Mouse (Mus musculus) mouse trophoblast stem cell (cell line): Measurements from ENCODE around the gene Bcl2l1.

ENCODE experiments used
- in situ Hi-C, 2 experiments: fragments of 300-500 bp; cut with MseI, MboI; formaldehyde crosslinking; loops; 2 replicates in 1 of 2; 3 replicates in 1 of 2; pipeline ENCODE4 v1.15.1; 2025

The Bcl2l1 gene

GRCm38 (mm10) chr2:152824438-152825167, 6.9 kb downstream of the Bcl2l1 start:
- in situ Hi-C loops, result no loop called here

DNA sequence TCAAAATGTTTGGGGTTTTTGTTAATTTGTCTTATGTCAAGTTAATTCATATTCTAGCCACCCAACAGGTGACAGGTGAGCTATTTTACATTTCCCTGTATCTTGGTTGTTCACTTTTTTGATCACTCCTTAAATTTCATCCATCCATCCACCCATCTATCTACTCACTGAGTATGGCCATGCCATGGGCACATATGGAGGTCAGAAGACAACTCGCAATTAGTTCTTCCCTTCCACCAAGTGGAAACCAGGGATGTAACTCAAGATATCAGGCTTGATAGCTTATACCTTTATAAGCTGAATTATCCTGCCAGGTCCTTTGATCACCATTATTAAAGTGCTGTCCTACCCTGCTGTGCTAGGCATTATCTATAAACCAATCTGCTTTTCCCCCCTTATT, 7.8 kb downstream of the Bcl2l1 start:
- in situ Hi-C loops, result no loop called here

DNA sequence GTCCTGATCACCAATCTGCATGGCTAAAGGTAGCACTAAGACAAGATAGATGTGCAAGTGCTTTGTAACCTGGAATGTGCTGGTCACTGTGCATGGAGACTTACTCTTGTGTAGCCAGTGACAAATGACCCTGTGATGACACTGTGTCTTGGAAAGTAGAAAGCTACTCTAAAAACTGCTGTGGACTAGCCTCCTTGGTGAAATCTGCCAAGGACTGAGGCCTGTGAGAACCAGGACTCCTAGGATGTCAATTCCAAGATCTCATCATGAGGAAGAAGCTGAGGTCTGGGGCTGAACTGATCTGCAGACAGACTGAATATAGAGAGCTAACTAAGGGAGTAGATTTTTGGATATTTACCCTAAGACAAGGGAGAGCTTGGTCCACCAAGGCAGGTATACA, 10.0 kb downstream of the Bcl2l1 start:
- in situ Hi-C loops, result no loop called here

GRCm38 (mm10) chr2:152821023-152821422, 10.5 kb downstream of the Bcl2l1 start:
- in situ Hi-C loops, result no loop called here

- in situ Hi-C loops, result no loop called here
Observed at GRCm38 (mm10) chr2:152820369-152820768, 11.2 kb downstream of the Bcl2l1 start.

DNA sequence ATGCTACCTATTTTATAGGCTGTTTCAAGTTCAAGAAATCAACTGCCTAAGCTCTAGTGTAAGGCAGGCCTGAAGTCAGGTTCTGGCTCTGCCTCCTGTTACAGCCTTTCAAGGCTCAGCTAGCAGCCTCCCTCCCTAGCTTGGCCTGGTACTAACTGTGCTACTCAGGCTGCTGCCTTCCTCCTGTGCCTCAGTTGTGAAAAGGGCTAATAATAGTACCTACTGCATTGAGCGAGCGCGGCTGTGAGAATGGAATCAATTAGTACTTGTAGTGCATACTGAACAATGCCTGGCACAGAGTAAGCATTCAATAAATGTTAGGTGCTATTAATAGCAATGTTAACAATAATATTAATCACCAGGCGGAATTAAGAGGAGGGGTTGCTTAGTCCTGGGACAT, 11.6 kb downstream of the Bcl2l1 start:
- in situ Hi-C loops, result no loop called here

GRCm38 (mm10) chr2:152819097-152819624, 12.4 kb downstream of the Bcl2l1 start:
- in situ Hi-C loops, result no loop called here

DNA sequence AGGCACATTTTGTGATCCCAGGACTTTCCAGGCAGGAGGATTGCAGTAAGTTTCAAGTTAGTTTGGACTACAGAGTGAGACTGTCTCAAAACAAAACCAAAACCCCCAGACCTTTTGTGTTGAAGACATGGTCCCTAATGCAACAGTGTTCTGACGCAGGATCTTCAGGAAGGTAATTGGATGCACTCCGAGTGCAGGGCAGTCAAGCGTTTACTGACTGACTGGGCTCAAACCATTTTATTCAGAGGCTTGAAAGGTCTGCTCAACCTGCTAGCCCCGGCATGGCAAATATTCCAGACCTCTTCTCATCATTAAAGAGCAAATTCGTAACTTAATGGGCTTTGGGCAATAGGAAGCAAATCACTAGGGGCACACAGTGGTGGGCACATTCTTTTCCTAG, 12.8 kb downstream of the Bcl2l1 start:
- in situ Hi-C loops, result no loop called here

- in situ Hi-C loops, result no loop called here
Observed at GRCm38 (mm10) chr2:152817596-152818291, 13.8 kb downstream of the Bcl2l1 start.

GRCm38 (mm10) chr2:152816657-152817348, 14.7 kb downstream of the Bcl2l1 start:
- in situ Hi-C loops, result no loop called here

DNA sequence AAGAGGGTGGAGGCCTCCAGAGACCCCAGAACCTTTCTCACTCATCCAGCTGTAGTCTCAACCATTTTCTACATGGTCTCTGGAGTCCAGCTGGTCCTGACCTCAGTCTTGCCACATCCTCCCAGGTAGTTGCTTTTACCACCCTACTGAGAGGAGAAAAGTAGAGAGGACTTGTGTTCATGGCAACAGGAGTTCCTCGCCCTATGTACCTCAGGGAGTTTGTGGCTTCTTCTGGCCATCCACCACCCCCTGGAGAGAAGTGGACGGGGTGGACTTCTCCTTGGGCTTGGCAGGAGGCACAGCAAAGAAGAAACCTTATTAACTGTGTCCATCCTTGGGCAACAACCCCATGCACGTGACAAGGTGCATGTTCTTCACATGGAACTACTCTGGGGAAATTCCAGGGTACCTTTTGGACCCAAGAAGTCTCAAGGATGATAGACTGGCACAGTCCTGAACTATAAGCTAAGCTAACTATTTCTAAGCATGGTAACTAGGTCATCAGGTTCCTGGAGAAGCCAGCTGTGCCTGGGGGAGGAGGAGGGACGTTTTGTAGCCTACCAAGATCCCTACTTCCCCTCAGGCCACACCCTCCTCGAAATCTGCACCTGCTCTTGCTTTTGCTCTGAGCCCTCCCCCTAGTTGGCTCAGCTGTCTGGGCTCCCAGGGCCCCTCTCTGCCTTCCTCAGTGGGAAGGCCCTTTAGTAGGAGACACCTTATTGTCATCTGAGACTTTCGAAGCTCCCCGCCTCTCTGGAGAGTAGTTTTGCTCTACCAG, 15.5 kb downstream of the Bcl2l1 start:
- in situ Hi-C loops, result no loop called here

DNA sequence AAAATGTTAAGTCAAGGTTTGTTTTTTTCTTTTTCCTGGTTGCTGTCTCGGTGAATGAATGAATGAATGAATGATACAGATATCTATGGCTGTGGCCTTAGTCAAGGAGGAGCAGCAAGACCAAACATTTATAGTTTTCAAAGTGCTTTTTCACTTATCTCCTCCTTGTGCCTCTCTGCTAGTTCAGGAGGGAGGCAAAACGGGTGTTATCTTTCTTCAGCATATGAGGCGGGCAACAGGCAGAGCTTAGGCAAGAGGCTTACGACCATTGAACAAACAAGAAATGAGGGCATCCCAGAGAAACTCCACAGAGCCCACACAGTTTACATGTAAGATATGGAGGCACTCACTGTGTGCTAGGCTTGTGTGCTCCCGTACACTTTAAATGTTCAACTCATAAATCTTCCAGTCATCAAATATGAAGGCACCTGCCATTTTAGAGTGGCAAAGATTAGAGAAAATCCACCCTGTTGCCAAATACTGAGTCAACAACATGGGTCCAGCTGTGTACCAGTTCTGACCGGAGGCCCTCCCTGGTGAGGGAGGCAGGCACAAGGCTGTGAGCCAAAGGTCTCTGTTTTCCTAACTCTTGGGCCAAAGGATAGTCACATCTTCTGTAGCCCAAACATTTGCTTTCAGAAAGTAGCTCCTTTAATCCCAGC, 17.2 kb downstream of the Bcl2l1 start:
- in situ Hi-C loops, result no loop called here

DNA sequence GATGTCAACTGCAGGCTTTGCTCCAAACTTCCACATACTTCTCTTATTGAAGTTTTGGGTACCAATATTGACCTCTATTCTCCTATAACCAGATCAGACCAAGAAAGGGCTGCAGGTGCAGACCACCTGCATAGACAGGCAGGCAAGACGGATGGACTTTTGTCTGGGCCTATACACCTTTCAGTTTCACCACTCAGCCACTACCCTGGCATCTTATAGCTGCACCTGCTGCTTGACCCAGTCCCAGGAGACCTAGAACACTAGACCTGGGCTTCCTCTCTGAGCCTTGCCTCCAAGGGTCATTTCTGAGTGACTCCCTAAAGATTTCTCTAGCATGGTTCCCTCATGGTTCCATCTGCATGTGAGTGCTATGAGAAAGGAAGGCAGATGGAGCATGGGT, 18.3 kb downstream of the Bcl2l1 start:
- in situ Hi-C loops, result no loop called here

DNA sequence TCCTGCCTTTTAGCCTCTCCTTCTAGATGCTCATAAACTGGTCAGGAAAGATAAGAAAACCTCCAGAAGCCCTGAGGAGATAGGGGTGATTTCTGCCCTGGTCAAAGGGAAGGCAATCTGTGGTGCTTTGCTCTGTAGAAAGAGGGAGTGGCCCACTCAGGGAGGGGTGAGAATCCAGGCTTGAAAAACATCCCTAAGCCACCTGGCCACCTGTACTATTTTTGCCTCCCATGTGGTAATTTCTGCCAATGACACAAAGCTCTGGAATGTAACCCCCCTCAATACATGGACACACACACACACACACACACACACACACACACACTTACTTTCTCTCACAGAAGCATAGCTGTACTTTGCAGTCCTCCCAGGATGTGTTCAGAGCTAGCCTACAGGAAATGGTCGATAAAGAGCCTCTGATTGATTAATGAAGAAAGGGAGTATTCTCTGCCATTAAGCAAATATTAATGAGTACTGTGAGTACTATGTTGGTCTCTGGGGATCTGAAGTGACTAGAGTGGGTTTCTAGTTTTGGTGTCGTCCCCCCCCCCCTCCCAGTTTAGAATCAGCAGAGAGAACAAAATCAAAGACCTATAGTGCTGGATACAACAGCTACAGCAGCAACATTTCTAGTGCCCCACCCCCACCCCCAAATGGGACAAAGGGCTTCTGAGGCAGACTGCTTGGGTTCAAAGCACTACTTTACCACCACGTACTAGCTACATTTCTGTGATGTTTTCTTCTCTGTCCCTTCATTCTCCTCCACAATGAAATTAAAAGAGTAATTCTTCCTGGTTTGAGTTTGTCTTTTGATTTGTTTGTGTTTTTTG, 20.0 kb downstream of the Bcl2l1 start:
- in situ Hi-C loops, result no loop called here

GRCm38 (mm10) chr2:152810158-152810941, 21.2 kb downstream of the Bcl2l1 start:
- in situ Hi-C loops, result no loop called here

DNA sequence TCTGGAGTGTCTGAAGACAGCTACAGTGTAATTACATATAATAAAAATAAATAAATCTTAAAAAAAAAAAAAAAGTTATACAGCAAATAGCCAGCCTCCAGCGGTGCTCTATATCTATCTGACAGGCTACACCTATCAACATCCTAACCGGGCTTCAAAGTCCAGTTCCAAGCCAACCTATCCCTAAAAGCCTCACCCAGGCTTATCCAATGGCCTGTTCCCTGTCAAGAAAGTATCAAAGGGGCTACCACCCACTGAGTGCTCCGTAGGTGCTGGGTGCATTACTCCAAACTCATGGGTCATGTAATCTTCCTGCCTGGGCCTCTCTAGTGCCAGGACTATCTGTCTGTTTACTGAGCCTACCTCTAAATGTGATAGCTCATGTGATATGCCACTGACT, 23.4 kb downstream of the Bcl2l1 start:
- in situ Hi-C loops, result no loop called here

DNA sequence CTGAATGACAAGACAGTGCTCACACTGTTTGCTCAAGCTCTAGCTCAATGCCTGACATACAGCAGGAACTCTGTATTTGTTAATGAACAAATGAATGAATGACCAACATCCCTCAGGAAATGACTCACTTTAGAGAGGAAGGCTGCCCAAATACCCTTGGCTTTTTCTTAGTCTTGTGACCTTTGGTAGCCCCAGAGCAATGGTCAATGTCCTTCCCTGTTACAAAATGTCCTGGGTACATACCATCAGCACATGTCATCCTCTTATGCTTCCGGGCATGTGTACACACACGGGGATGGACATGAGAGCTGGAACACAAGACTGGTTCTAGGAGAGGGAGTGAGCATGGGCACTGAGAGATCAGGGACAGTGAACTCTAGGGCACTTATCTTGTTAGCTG, 25.5 kb downstream of the Bcl2l1 start:
- in situ Hi-C loops, result no loop called here

DNA sequence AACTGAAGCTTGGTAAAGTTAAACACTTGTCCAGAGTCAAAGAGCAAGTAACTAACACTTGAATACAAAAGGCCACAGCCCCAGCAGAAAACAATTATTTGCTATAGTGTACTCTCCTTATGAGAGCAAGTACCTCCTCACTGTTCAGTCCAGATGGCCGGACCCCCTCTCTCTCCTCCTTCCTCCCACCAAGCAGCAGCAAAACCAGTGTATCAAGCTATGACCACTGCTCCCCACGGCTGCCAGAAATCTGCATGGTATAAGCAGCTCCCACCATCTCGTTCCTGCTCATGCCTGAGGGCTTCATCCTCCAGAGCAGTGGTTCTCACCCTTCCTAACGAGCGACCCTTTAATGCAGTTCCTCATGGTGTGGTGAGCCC, 26.4 kb downstream of the Bcl2l1 start:
- in situ Hi-C loops, result no loop called here

DNA sequence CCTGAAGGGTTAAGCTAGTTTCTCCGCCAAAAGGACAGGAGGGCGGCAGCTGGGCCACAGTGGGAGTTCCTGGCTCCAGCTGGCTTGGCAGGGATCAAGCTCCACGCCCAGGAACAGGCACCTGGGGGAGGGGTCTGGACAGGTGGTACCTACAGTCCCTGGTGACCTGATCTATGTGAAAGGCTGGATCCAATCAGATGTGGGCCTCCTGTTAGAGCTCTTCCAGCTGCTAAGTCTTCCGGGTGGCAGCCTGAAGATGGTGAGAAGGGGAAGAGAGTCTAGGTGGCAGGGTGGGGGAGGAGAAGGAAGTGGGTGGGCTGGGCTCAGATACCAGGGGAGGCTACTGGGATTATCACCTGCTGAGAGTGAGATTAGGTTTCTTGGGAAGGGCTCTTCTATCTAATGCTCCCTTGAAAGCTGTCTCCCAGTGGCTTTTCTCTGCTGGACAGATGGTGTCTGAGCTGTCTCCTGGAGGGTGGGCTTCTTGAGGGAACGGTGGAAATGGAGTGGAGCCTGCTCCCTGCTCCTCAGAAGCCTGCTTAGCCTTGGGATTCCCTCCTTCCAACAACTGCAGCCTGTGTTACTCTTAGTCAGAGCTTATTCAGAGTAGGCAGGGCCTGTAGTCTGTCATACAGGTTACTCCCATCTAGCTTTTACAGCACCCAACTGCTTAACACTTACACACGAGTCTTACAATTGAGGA, 27.0 kb downstream of the Bcl2l1 start:
- in situ Hi-C loops, result no loop called here
